Mouse (Mus musculus): ENCODE measurements around the gene Lmnb2.

GRCm38 (mm10) chr10:80913364-80914011, 4.6 kb downstream of the Lmnb2 start:
- no peak for TF ChIP-seq POLR2A (IDR thresholded peaks at IDR 0.05; ENCODE audit: low read depth, low read length)
- no peak for TF ChIP-seq CTCF (IDR thresholded peaks at IDR 0.05; ENCODE audit: extremely low read depth, insufficient read depth, insufficient read length, insufficient replicate concordance)
